Mouse (Mus musculus) embryonic fibroblast, embryonic 13.5 days (primary cell): ENCODE measurements around the gene Cuta. TPM values are rescaled to one million over a fixed set of nuclear protein-coding genes. Genes with fewer than 3 reads are reported as not detected.
A peak's percentile ranks its signal among the peaks of the same experiment; 100 is the strongest.

ENCODE experiments used
- H3K27ac ChIP-seq: 2 replicates; pipeline ENCODE4 v1.5.1; 2012; ENCODE audit warnings: low read length, control low read depth, inconsistent platforms; ENCODE audit not compliant: insufficient read depth
- H3K4me1 ChIP-seq: 2 replicates; pipeline ENCODE4 v1.6.1; 2011; ENCODE audit warnings: low read length; ENCODE audit not compliant: control insufficient read depth, insufficient read depth
- H3K4me3 ChIP-seq: 2 replicates; pipeline ENCODE4 v1.5.1; 2011; ENCODE audit warnings: mild to moderate bottlenecking, control low read depth, low read length; ENCODE audit not compliant: insufficient read depth
- CTCF ChIP-seq: IDR thresholded peaks from 2 replicates; pipeline ENCODE4 v1.5.1; 2011; ENCODE audit warnings: mild to moderate bottlenecking, control low read depth, low read length, moderate library complexity, borderline replicate concordance; ENCODE audit not compliant: insufficient read depth
- POLR2A ChIP-seq: IDR thresholded peaks from 2 replicates; pipeline ENCODE4 v1.6.1; 2011; ENCODE audit warnings: low read depth, mild to moderate bottlenecking, control low read depth, low read length, moderate library complexity
- polyA plus RNA-seq: library from polyadenylated mRNA; stranded (reverse); fragments of >200 nt; gene quantifications from 2 replicates; pipeline ENCODE4 v1.2.4, GENCODE M21; 2011; ENCODE audit warnings: low read depth; ENCODE audit not compliant: missing spikeins, insufficient read length

Gene Cuta
- polyA plus RNA-seq, 1 experiment = 90.5 TPM

GRCm38 (mm10) chr17:26972107-26972506 lies 32.7 kb upstream of the Cuta start:
- no peak for TF ChIP-seq POLR2A
- TF ChIP-seq CTCF = no peak
- H3K4me3 ChIP-seq = peak overlapping the region; percentile 92
- peaks cover 4% of the 10 kb centered on the region; the same call in 1 of the 2 replicates for H3K4me1 ChIP-seq
- H3K27ac ChIP-seq = peak overlapping the region; percentile 5; the same call in 1 of the 2 replicates

- H3K4me3 ChIP-seq = no peak overlapping the region
- TF ChIP-seq POLR2A = no peak
- TF ChIP-seq CTCF = no peak
- H3K4me1 ChIP-seq = peaks cover 4% of the 10 kb centered on the region; the same call in 1 of the 2 replicates
- no peak overlapping the region for H3K27ac ChIP-seq
Observed at GRCm38 (mm10) chr17:26971247-26971905, 32.0 kb upstream of the Cuta start.

GRCm38 (mm10) chr17:26970221-26970620 lies 30.9 kb upstream of the Cuta start:
- H3K4me1 ChIP-seq = peaks cover 4% of the 10 kb centered on the region; the same call in 1 of the 2 replicates
- no peak overlapping the region for H3K4me3 ChIP-seq
- no peak for TF ChIP-seq CTCF
- no peak for TF ChIP-seq POLR2A
- H3K27ac ChIP-seq = no peak overlapping the region

- no peak overlapping the region for H3K4me3 ChIP-seq
- no peak overlapping the region for H3K27ac ChIP-seq
- H3K4me1 ChIP-seq = peaks cover 3% of the 10 kb centered on the region; the same call in 1 of the 2 replicates
- TF ChIP-seq CTCF (no peak), POLR2A (no peak)
Observed at GRCm38 (mm10) chr17:26969257-26969656, 29.9 kb upstream of the Cuta start.

GRCm38 (mm10) chr17:26968200-26968611 lies 28.8 kb upstream of the Cuta start:
- no peak for TF ChIP-seq POLR2A
- TF ChIP-seq CTCF = no peak
- no peak overlapping the region for H3K4me3 ChIP-seq
- no peak overlapping the region for H3K27ac ChIP-seq
- no peaks in the 10 kb centered on the region for H3K4me1 ChIP-seq

- no peak overlapping the region for H3K4me3 ChIP-seq
- TF ChIP-seq POLR2A (no peak), CTCF (no peak)
- no peak overlapping the region for H3K27ac ChIP-seq
- no peaks in the 10 kb centered on the region for H3K4me1 ChIP-seq
Observed at GRCm38 (mm10) chr17:26967477-26967876, 28.1 kb upstream of the Cuta start.

GRCm38 (mm10) chr17:26966993-26967392 lies 27.6 kb upstream of the Cuta start:
- Histone ChIP-seq H3K27ac (no peak overlapping the region), H3K4me3 (no peak overlapping the region), H3K4me1 (no peaks in the 10 kb centered on the region)
- TF ChIP-seq CTCF (no peak), POLR2A (no peak)

- no peak for TF ChIP-seq POLR2A
- no peak for TF ChIP-seq CTCF
Observed at GRCm38 (mm10) chr17:26961572-26962240, 22.3 kb upstream of the Cuta start.

GRCm38 (mm10) chr17:26959815-26960214 lies 20.4 kb upstream of the Cuta start:
- H3K4me3 ChIP-seq = no peak overlapping the region
- no peak overlapping the region for H3K27ac ChIP-seq
- peaks cover 5% of the 10 kb centered on the region for H3K4me1 ChIP-seq
- TF ChIP-seq POLR2A (no peak), CTCF (no peak)

More at GRCm38 (mm10) chr17:26961572-26962240, 22.3 kb upstream of the Cuta start:
- Histone ChIP-seq H3K4me3 (no peak overlapping the region), H3K27ac (no peak overlapping the region), H3K4me1 (peaks cover 1% of the 10 kb centered on the region; the same call in 1 of the 2 replicates)

GRCm38 (mm10) chr17:26958880-26959279 lies 19.5 kb upstream of the Cuta start:
- H3K4me3 ChIP-seq = no peak overlapping the region
- H3K27ac ChIP-seq = no peak overlapping the region
- TF ChIP-seq CTCF (no peak), POLR2A (no peak)
- peaks cover 8% of the 10 kb centered on the region for H3K4me1 ChIP-seq

- Histone ChIP-seq H3K27ac (no peak overlapping the region), H3K4me1 (peaks cover 13% of the 10 kb centered on the region), H3K4me3 (no peak overlapping the region)
- TF ChIP-seq CTCF (no peak), POLR2A (no peak)
Observed at GRCm38 (mm10) chr17:26957872-26958271, 18.5 kb upstream of the Cuta start.
